Mouse (Mus musculus) hindbrain, embryonic 14.5 days (tissue): ENCODE measurements at regions not wholly inside any gene's neighbourhood (a gene's known extent, or its start where the extent isn't known, plus 50 kb on each side); places are given as distances from the start of the nearest gene placed in this dataset.

Source experiments
- ATAC-seq: fragments of 200-750 bp; cut with Nextera tagmentation; 2 replicates; pipeline ENCODE4 v1.8.0; 2017; ENCODE audit warnings: moderate number of reproducible peaks, mild to moderate bottlenecking, moderate TSS enrichment, moderate library complexity; ENCODE audit not compliant: low FRiP score
- DNase-seq: peaks from one replicate; pipeline ENCODE4 v3.0.0-alpha.2; 2015; ENCODE audit warnings: low spot score
- H3K27ac ChIP-seq: fragments of 300-500 bp; sonication (generic); 2 replicates; pipeline ENCODE4 v1.5.1; 2014; ENCODE audit warnings: mild to moderate bottlenecking, moderate library complexity
- H3K27me3 ChIP-seq: fragments of 300-500 bp; sonication (generic); 2 replicates; pipeline ENCODE4 v1.6.1; 2014; ENCODE audit warnings: mild to moderate bottlenecking, low read length, mixed read lengths; ENCODE audit not compliant: control insufficient read depth, insufficient read depth
- H3K36me3 ChIP-seq: fragments of 300-500 bp; sonication (generic); replicated peaks from 2 replicates; pipeline ENCODE4 v1.6.1; 2014; ENCODE audit not compliant: control insufficient read depth, insufficient read depth
- H3K4me1 ChIP-seq: fragments of 300-500 bp; sonication (generic); replicated peaks from 2 replicates; pipeline ENCODE4 v1.6.1; 2014; ENCODE audit warnings: antibody characterized with exemption, low read length, mixed read lengths; ENCODE audit not compliant: control insufficient read depth, insufficient read depth
- H3K4me2 ChIP-seq: fragments of 300-500 bp; sonication (generic); replicated peaks from 2 replicates; pipeline ENCODE4 v1.6.1; 2014; ENCODE audit warnings: mild to moderate bottlenecking, moderate library complexity
- H3K4me3 ChIP-seq: fragments of 300-500 bp; sonication (generic); replicated peaks from 2 replicates; pipeline ENCODE4 v1.5.1; 2014; ENCODE audit warnings: mild to moderate bottlenecking, low read length
- H3K9ac ChIP-seq: fragments of 300-500 bp; sonication (generic); 2 replicates; pipeline ENCODE4 v1.6.1; 2014
- H3K9me3 ChIP-seq: fragments of 300-500 bp; sonication (generic); 2 replicates; pipeline ENCODE4 v1.6.1; 2016; ENCODE audit warnings: low read length; ENCODE audit not compliant: control insufficient read depth
- WGBS: fragments of 180-500 bp; shearing (Covaris S2); extraction: QIAGEN DNeasy Blood & Tissue Kit; methylation state at CpG from one replicate; pipeline ENCODE4 v1.1.7; 2014; 5-methylcytosine and 5-hydroxymethylcytosine counted together

- WGBS = 78% methylated on average over 1 of the region's 1 CpGs
- Histone ChIP-seq H3K27me3 (no peaks in the 10 kb centered on the region), H3K9me3 (no peaks in the 10 kb centered on the region), H3K4me3 (no peak overlapping the region), H3K4me2 (no peak overlapping the region), H3K9ac (no peak overlapping the region), H3K36me3 (no peaks in the 10 kb centered on the region), H3K4me1 (no peaks in the 10 kb centered on the region), H3K27ac (no peak overlapping the region)
- DNase-seq (no peak), ATAC-seq (no peak)
Observed at GRCm38 (mm10) chr1:163141471-163141870, 56.0 kb upstream of the Mroh9 start.

GRCm38 (mm10) chr1:163138179-163138578 is 52.7 kb upstream of the Mroh9 start:
- H3K9ac ChIP-seq = no peak overlapping the region
- ATAC-seq (no peak), DNase-seq (no peak)
- H3K27me3 ChIP-seq = no peaks in the 10 kb centered on the region
- H3K4me1 ChIP-seq = no peaks in the 10 kb centered on the region
- H3K36me3 ChIP-seq = no peaks in the 10 kb centered on the region
- no peak overlapping the region for H3K27ac ChIP-seq
- 62% methylated on average over 1 of the region's 1 CpGs for WGBS
- no peak overlapping the region for H3K4me2 ChIP-seq
- no peak overlapping the region for H3K4me3 ChIP-seq
- H3K9me3 ChIP-seq = no peaks in the 10 kb centered on the region
